Mouse (Mus musculus) C2C12 (cell line): ENCODE data around the gene Msh5.

ENCODE experiments used
- CTCF ChIP-seq: IDR thresholded peaks from one replicate; pipeline ENCODE4 v1.5.1; 2011; ENCODE audit not compliant: control insufficient read depth, insufficient read depth, insufficient read length
- MYOG ChIP-seq: IDR thresholded peaks from one replicate; pipeline ENCODE4 v1.6.1; 2011; ENCODE audit not compliant: control insufficient read depth, insufficient read length; ENCODE audit errors: extremely low read depth
- USF1 ChIP-seq: IDR thresholded peaks from one replicate; pipeline ENCODE4 v1.6.1; 2011; ENCODE audit warnings: low read depth, mild to moderate bottlenecking, control low read depth, moderate library complexity

DNA sequence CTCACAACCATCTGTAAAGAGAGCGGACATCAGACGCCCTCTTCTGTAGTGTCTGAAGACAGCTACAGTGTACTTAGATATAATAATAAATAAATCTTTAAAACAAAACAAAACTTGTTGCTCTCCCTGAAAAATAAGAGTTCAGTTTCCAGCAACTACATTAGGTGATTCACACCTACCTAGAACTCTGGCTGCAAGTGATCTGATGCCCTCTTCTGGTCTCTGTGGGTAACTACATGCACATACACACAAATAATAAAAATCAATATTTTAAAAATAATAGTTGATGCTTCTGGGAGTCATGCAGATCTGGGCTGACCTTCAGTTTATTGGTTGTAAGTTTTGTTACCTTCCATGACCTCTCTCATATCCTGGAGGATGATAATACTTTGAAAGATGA is 62.3 kb downstream of the Msh5 start:
- TF ChIP-seq CTCF (peak; percentile 8), MYOG (no peak), USF1 (no peak)
